Mouse (Mus musculus): ENCODE results near the gene Pm20d1.

DNA sequence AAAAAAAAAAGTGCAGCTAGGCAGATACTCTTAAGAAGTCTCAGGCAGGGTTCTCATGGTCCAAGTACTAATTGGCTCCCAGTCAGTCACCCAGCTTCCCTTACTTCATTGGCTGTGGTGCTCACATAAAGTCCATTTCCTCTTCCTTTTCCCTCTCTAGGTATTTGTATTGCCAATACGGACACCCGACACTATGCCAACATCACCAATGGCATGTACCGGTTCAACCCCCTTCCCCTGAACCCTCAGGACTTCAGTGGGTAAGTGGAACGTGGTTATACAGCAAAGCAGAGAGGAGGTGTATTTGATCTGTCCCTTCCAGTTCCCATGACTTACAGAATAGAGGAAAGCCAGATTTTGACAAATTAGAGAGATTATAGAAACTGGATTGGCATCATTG is 16.6 kb downstream of the Pm20d1 start:
- TF ChIP-seq CTCF (IDR thresholded peaks at IDR 0.05; ENCODE audit: extremely low read depth, insufficient read depth, low read length) (no peak), POLR2A (IDR thresholded peaks at IDR 0.05; ENCODE audit: extremely low read depth, insufficient read depth, low read length) (no peak)

All from cortical plate, adult 2 months (tissue).